Mouse (Mus musculus): ENCODE results near the gene Lamtor4.

DNA sequence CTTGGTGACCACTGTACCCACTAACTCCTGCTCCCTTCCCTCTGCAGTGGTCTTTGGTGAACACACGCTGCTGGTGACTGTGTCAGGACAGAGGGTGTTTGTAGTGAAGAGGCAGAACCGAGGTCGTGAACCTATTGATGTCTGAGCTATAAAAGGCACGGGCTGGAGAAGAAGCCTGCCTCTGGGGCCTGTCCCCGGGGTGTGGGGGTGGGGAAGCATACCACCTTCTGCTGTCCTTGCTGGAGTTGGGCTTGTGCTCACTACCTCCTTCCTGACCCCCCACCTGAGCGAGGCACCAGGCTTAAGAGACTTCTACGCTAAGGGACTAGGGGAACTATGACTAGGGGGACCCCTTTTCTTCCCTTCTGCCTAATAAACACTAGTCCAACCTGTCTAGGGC lies 3.7 kb downstream of the Lamtor4 start:
- no peak for TF ChIP-seq CTCF (IDR thresholded peaks at IDR 0.05; ENCODE audit: low read depth)
- no peak for TF ChIP-seq EP300 (IDR thresholded peaks at IDR 0.05; ENCODE audit: low read depth)

Data from heart, postnatal 0 days (tissue).